Mouse (Mus musculus): Measurements from ENCODE around the gene Zg16. TPM values are rescaled to one million over a fixed set of nuclear protein-coding genes. Genes with fewer than 3 reads are reported as not detected.
"Not testable (repeated sequence)": the region's sequence is repeated elsewhere in the genome, so short reads cannot be mapped to it uniquely, and the experiment has no call there.

Gene Zg16
- polyA plus RNA-seq, 1 experiment from 2014 or later = not detected

GRCm38 (mm10) chr7:127093914-127094313 lies 6.8 kb upstream of the Zg16 start:
- Histone ChIP-seq H3K9me3 (replicated peaks; ENCODE audit: control insufficient read depth, low read length, poor library complexity, severe bottlenecking) (no peaks in the 10 kb centered on the region), H3K4me1 (ENCODE audit: control insufficient read depth, insufficient read depth, low read length) (no peaks in the 10 kb centered on the region), H3K27ac (ENCODE audit: low read length) (no peak overlapping the region), H3K4me3 (ENCODE audit: low read depth, low read length) (no peak overlapping the region), H3K36me3 (ENCODE audit: control insufficient read depth, insufficient read depth, low read length) (no peaks in the 10 kb centered on the region), H3K4me2 (ENCODE audit: low read length) (no peak overlapping the region), H3K9ac (ENCODE audit: low read depth, low read length) (no peak overlapping the region), H3K27me3 (ENCODE audit: control insufficient read depth, insufficient read depth, low read depth, low read length) (no peaks in the 10 kb centered on the region)
- ATAC-seq = no peak
- 81% methylated on average over 3 of the region's 3 CpGs for WGBS

GRCm38 (mm10) chr7:127091114-127091896 lies 4.2 kb upstream of the Zg16 start, which contains the start of gene AI467606:
Gene AI467606, plus strand, starts transcription at chr7:127091359.
- 80% methylated on average over 16 of the region's 16 CpGs for WGBS
- H3K9me3 ChIP-seq (replicated peaks; ENCODE audit: control insufficient read depth, low read length, poor library complexity, severe bottlenecking) = no peaks in the 10 kb centered on the region
- no peaks in the 10 kb centered on the region for H3K36me3 ChIP-seq (ENCODE audit: control insufficient read depth, insufficient read depth, low read length)
- no peak within 1 kb of the TSS for H3K4me2 ChIP-seq (ENCODE audit: low read length)
- H3K9ac ChIP-seq (ENCODE audit: low read depth, low read length) = no peak within 1 kb of the TSS
- no peak within 1 kb of the TSS for H3K27ac ChIP-seq (ENCODE audit: low read length)
- H3K4me3 ChIP-seq (ENCODE audit: low read depth, low read length) = no peak within 1 kb of the TSS
- ATAC-seq = no peak
- H3K4me1 ChIP-seq (ENCODE audit: control insufficient read depth, insufficient read depth, low read length) = no peaks in the 10 kb centered on the region
- no peaks in the 10 kb centered on the region for H3K27me3 ChIP-seq (ENCODE audit: control insufficient read depth, insufficient read depth, low read depth, low read length)

- H3K4me3 ChIP-seq (ENCODE audit: low read depth, low read length) = no peak overlapping the region
- H3K9me3 ChIP-seq (replicated peaks; ENCODE audit: control insufficient read depth, low read length, poor library complexity, severe bottlenecking) = no peaks in the 10 kb centered on the region
- no peak overlapping the region for H3K4me2 ChIP-seq (ENCODE audit: low read length)
- H3K9ac ChIP-seq (ENCODE audit: low read depth, low read length) = no peak overlapping the region
- no peak overlapping the region for H3K27ac ChIP-seq (ENCODE audit: low read length)
- 88% methylated on average over 20 of the region's 20 CpGs for WGBS
- no peaks in the 10 kb centered on the region for H3K4me1 ChIP-seq (ENCODE audit: control insufficient read depth, insufficient read depth, low read length)
- H3K36me3 ChIP-seq (ENCODE audit: control insufficient read depth, insufficient read depth, low read length) = no peaks in the 10 kb centered on the region
- ATAC-seq = no peak
- no peaks in the 10 kb centered on the region for H3K27me3 ChIP-seq (ENCODE audit: control insufficient read depth, insufficient read depth, low read depth, low read length)
These were observed 3.3 kb upstream of the Zg16 start for GRCm38 (mm10) chr7:127090154-127091113.

GRCm38 (mm10) chr7:127088901-127089845 lies 2.0 kb upstream of the Zg16 start:
- Histone ChIP-seq H3K27ac (ENCODE audit: low read length) (no peak overlapping the region), H3K4me3 (ENCODE audit: low read depth, low read length) (peak overlapping the region; percentile 7; the same call in 1 of the 2 replicates), H3K4me1 (ENCODE audit: control insufficient read depth, insufficient read depth, low read length) (no peaks in the 10 kb centered on the region), H3K9me3 (replicated peaks; ENCODE audit: control insufficient read depth, low read length, poor library complexity, severe bottlenecking) (no peaks in the 10 kb centered on the region), H3K27me3 (ENCODE audit: control insufficient read depth, insufficient read depth, low read depth, low read length) (no peaks in the 10 kb centered on the region), H3K36me3 (ENCODE audit: control insufficient read depth, insufficient read depth, low read length) (no peaks in the 10 kb centered on the region), H3K9ac (ENCODE audit: low read depth, low read length) (peak overlapping the region; percentile 36; the same call in 1 of the 2 replicates), H3K4me2 (ENCODE audit: low read length) (peak overlapping the region; percentile 50)
- no peak for ATAC-seq
- WGBS = 20% methylated on average over 27 of the region's 27 CpGs

- Histone ChIP-seq H3K27me3 (ENCODE audit: control insufficient read depth, insufficient read depth, low read depth, low read length) (no peaks in the 10 kb centered on the region), H3K4me3 (ENCODE audit: low read depth, low read length) (no peak overlapping the region), H3K9ac (ENCODE audit: low read depth, low read length) (no peak overlapping the region), H3K4me2 (ENCODE audit: low read length) (no peak overlapping the region), H3K9me3 (replicated peaks; ENCODE audit: control insufficient read depth, low read length, poor library complexity, severe bottlenecking) (no peaks in the 10 kb centered on the region), H3K4me1 (ENCODE audit: control insufficient read depth, insufficient read depth, low read length) (no peaks in the 10 kb centered on the region), H3K36me3 (ENCODE audit: control insufficient read depth, insufficient read depth, low read length) (no peaks in the 10 kb centered on the region), H3K27ac (ENCODE audit: low read length) (no peak overlapping the region)
- 97% methylated on average over 3 of the region's 3 CpGs for WGBS
- no peak for ATAC-seq
These were observed 955 bp upstream of the Zg16 start for GRCm38 (mm10) chr7:127088083-127088482.

- ATAC-seq; H3K27me3 ChIP-seq (ENCODE audit: control insufficient read depth, insufficient read depth, low read depth, low read length); H3K9ac ChIP-seq (ENCODE audit: low read depth, low read length); H3K27ac ChIP-seq (ENCODE audit: low read length); H3K9me3 ChIP-seq (replicated peaks; ENCODE audit: control insufficient read depth, low read length, poor library complexity, severe bottlenecking); H3K4me1 ChIP-seq (ENCODE audit: control insufficient read depth, insufficient read depth, low read length); H3K4me3 ChIP-seq (ENCODE audit: low read depth, low read length); H3K36me3 ChIP-seq (ENCODE audit: control insufficient read depth, insufficient read depth, low read length); H3K4me2 ChIP-seq (ENCODE audit: low read length): not testable (repeated sequence)
- WGBS = 82% methylated on average over 6 of the region's 6 CpGs
These were observed 1.4 kb downstream of the Zg16 start for GRCm38 (mm10) chr7:127085751-127086150.

GRCm38 (mm10) chr7:127084794-127085193 lies 2.3 kb downstream of the Zg16 start:
- Histone ChIP-seq H3K9me3 (replicated peaks; ENCODE audit: control insufficient read depth, low read length, poor library complexity, severe bottlenecking) (no peaks in the 10 kb centered on the region), H3K9ac (ENCODE audit: low read depth, low read length) (no peak overlapping the region), H3K27me3 (ENCODE audit: control insufficient read depth, insufficient read depth, low read depth, low read length) (no peaks in the 10 kb centered on the region), H3K4me2 (ENCODE audit: low read length) (no peak overlapping the region), H3K27ac (ENCODE audit: low read length) (no peak overlapping the region), H3K36me3 (ENCODE audit: control insufficient read depth, insufficient read depth, low read length) (no peaks in the 10 kb centered on the region), H3K4me3 (ENCODE audit: low read depth, low read length) (no peak overlapping the region), H3K4me1 (ENCODE audit: control insufficient read depth, insufficient read depth, low read length) (no peaks in the 10 kb centered on the region)
- ATAC-seq = no peak
- 86% methylated on average over 2 of the region's 2 CpGs for WGBS

- 90% methylated on average over 4 of the region's 4 CpGs for WGBS
- Histone ChIP-seq H3K9ac (ENCODE audit: low read depth, low read length) (no peak overlapping the region), H3K27ac (ENCODE audit: low read length) (no peak overlapping the region), H3K4me2 (ENCODE audit: low read length) (no peak overlapping the region), H3K27me3 (ENCODE audit: control insufficient read depth, insufficient read depth, low read depth, low read length) (no peaks in the 10 kb centered on the region), H3K9me3 (replicated peaks; ENCODE audit: control insufficient read depth, low read length, poor library complexity, severe bottlenecking) (no peaks in the 10 kb centered on the region), H3K4me3 (ENCODE audit: low read depth, low read length) (no peak overlapping the region), H3K4me1 (ENCODE audit: control insufficient read depth, insufficient read depth, low read length) (no peaks in the 10 kb centered on the region), H3K36me3 (ENCODE audit: control insufficient read depth, insufficient read depth, low read length) (no peaks in the 10 kb centered on the region)
- no peak for ATAC-seq
These were observed 3.4 kb downstream of the Zg16 start for GRCm38 (mm10) chr7:127083689-127084088.

Data from midbrain, embryonic 16.5 days (tissue).